Mouse (Mus musculus): ENCODE data around the gene Gm17545.

Gene Gm17545

GRCm38 (mm10) chr9:22445123-22445522 lies 9.0 kb upstream of the Gm17545 start:
- DNase-seq (ENCODE audit: low read depth), result no peak

- DNase-seq (ENCODE audit: low read depth), result peak; percentile 35
Observed at GRCm38 (mm10) chr9:22447213-22447612, 6.9 kb upstream of the Gm17545 start.

- DNase-seq (ENCODE audit: low read depth), result no peak
Observed at GRCm38 (mm10) chr9:22448420-22448819, 5.7 kb upstream of the Gm17545 start.

GRCm38 (mm10) chr9:22449209-22449608 lies 4.9 kb upstream of the Gm17545 start:
- peak; percentile 61 for DNase-seq (ENCODE audit: low read depth)

- DNase-seq (ENCODE audit: low read depth), result no peak
Observed at GRCm38 (mm10) chr9:22452697-22453096, 1.4 kb upstream of the Gm17545 start.

GRCm38 (mm10) chr9:22453501-22453924 lies 577 bp upstream of the Gm17545 start:
- no peak for DNase-seq (ENCODE audit: low read depth)

- no peak for DNase-seq (ENCODE audit: low read depth)
Observed at GRCm38 (mm10) chr9:22455041-22455440, 951 bp downstream of the Gm17545 start.

GRCm38 (mm10) chr9:22457142-22457835 lies 3.2 kb downstream of the Gm17545 start:
- no peak for DNase-seq (ENCODE audit: low read depth)

- DNase-seq (ENCODE audit: low read depth), result no peak
Observed at GRCm38 (mm10) chr9:22461946-22462345, 7.9 kb downstream of the Gm17545 start.

GRCm38 (mm10) chr9:22466212-22466611 lies 12.1 kb downstream of the Gm17545 start:
- DNase-seq (ENCODE audit: low read depth), result no peak

GRCm38 (mm10) chr9:22467371-22468169 lies 13.5 kb downstream of the Gm17545 start:
- DNase-seq (ENCODE audit: low read depth), result peak; percentile 72

- DNase-seq (ENCODE audit: low read depth), result peak; percentile 89
Observed at GRCm38 (mm10) chr9:22468170-22468898, 14.2 kb downstream of the Gm17545 start.

GRCm38 (mm10) chr9:22468899-22469259 lies 14.8 kb downstream of the Gm17545 start:
- peak; percentile 29 for DNase-seq (ENCODE audit: low read depth)

- no peak for DNase-seq (ENCODE audit: low read depth)
Observed at GRCm38 (mm10) chr9:22469643-22470042, 15.6 kb downstream of the Gm17545 start, which contains the start of gene Rp9. TSS of gene Rp9 (minus strand) at chr9:22469743.

GRCm38 (mm10) chr9:22475424-22475868 lies 21.4 kb downstream of the Gm17545 start, which contains the start of gene Bbs9:
TSS of gene Bbs9 (plus strand) at chr9:22475715.
- DNase-seq (ENCODE audit: low read depth), result peak; percentile 94

- DNase-seq (ENCODE audit: low read depth), result peak; percentile 20
Observed at GRCm38 (mm10) chr9:22476265-22476664, 22.2 kb downstream of the Gm17545 start.

GRCm38 (mm10) chr9:22478946-22479345 lies 24.9 kb downstream of the Gm17545 start:
- no peak for DNase-seq (ENCODE audit: low read depth)

- no peak for DNase-seq (ENCODE audit: low read depth)
Observed at GRCm38 (mm10) chr9:22483866-22484561, 29.9 kb downstream of the Gm17545 start.

- DNase-seq (ENCODE audit: low read depth), result peak; percentile 15
Observed at GRCm38 (mm10) chr9:22484562-22485308, 30.6 kb downstream of the Gm17545 start.

GRCm38 (mm10) chr9:22486211-22486610 lies 32.1 kb downstream of the Gm17545 start:
- DNase-seq (ENCODE audit: low read depth), result no peak

- no peak for DNase-seq (ENCODE audit: low read depth)
Observed at GRCm38 (mm10) chr9:22488963-22489362, 34.9 kb downstream of the Gm17545 start.

Data from 416B (cell line).